In genomic region chr4:63100478-63100877, GRCm38 (mm10) we compare ENCODE assay signal across 43 mouse cellular contexts. TPM values are rescaled to one million over a fixed set of nuclear protein-coding genes. Genes with fewer than 3 reads are reported as not detected.
"Had no signal": no experiment of that assay in that cellular context is flagged by ENCODE, and none has a peak within 500 bp of the region (broad histone marks: within the 10 kb centered on the region; RNA-seq: fewer than 3 reads in every experiment).

No protein-coding gene starts in this region.

- H3K9me3 ChIP-seq: heart, embryonic 10.5 days; heart, embryonic 12.5 days; heart, embryonic 15.5 days; hindbrain, embryonic 10.5 days; hindbrain, embryonic 12.5 days; hindbrain, embryonic 13.5 days; hindbrain, embryonic 15.5 days; kidney, embryonic 15.5 days had no signal

- H3K9ac ChIP-seq: heart, embryonic 12.5 days; heart, embryonic 13.5 days; heart, embryonic 15.5 days; hindbrain, embryonic 12.5 days; hindbrain, embryonic 13.5 days; hindbrain, embryonic 14.5 days; hindbrain, embryonic 15.5 days; kidney, embryonic 15.5 days had no signal

- H3K27ac ChIP-seq: heart, adult 2 months; heart, embryonic 10.5 days; heart, embryonic 13.5 days; heart, embryonic 15.5 days; hindbrain, embryonic 10.5 days; hindbrain, embryonic 12.5 days; hindbrain, embryonic 13.5 days; hindbrain, embryonic 14.5 days; hindbrain, embryonic 15.5 days; hindbrain, postnatal 0 days; kidney, embryonic 15.5 days; kidney, postnatal 0 days; layer of hippocampus, adult 2 months had no signal

- H3K36me3 ChIP-seq: heart, embryonic 15.5 days had no signal

- ATAC-seq: hindbrain, postnatal 0 days; inflammation-experienced regulatory T-cells, adult 6 months had no signal

- H3K4me3 ChIP-seq: heart, adult 2 months; heart, embryonic 10.5 days; heart, embryonic 12.5 days; heart, embryonic 13.5 days; heart, embryonic 15.5 days; hindbrain, embryonic 10.5 days; hindbrain, embryonic 12.5 days; hindbrain, embryonic 13.5 days; hindbrain, embryonic 15.5 days; kidney, embryonic 15.5 days; layer of hippocampus, adult 2 months had no signal

- DNase-seq: heart, adult 2 months; heart, postnatal 10 days; heart, postnatal 14 days; heart, postnatal 36 days; heart, postnatal 4 days; kidney, adult 11 months; kidney, adult 18-20 months; kidney, adult 2 months; kidney, adult 8-10 months; kidney, adult 9 months; kidney, postnatal 10 days; kidney, postnatal 14 days; kidney, postnatal 36 days; kidney, postnatal 4 days; layer of hippocampus, adult 9-11 months; layer of hippocampus, postnatal 36 days had no signal

- H3K27me3 ChIP-seq: heart, embryonic 12.5 days; heart, embryonic 13.5 days; heart, embryonic 15.5 days; hindbrain, embryonic 12.5 days; hindbrain, embryonic 13.5 days; hindbrain, embryonic 15.5 days; kidney, embryonic 15.5 days had no signal

- H3K4me2 ChIP-seq: heart, embryonic 11.5 days; heart, embryonic 12.5 days; heart, embryonic 13.5 days; heart, embryonic 15.5 days; hindbrain, embryonic 12.5 days; hindbrain, embryonic 13.5 days; hindbrain, embryonic 14.5 days; hindbrain, embryonic 15.5 days; kidney, embryonic 15.5 days had no signal

- H3K4me1 ChIP-seq: hindbrain, embryonic 10.5 days; hindbrain, embryonic 12.5 days; hindbrain, embryonic 13.5 days; hindbrain, embryonic 15.5 days; kidney, embryonic 15.5 days had no signal

RNA-seq across cellular contexts. Expression of gene Ambp, which starts 54.1 kb away (rescaled TPM):
- total RNA-seq: heart, adult 2 months; heart, adult 8-10 months; heart, postnatal 10 days; heart, postnatal 14 days; heart, postnatal 25 days; heart, postnatal 36 days; heart, postnatal 4 days; hematopoietic stem cell, adult 5-6 weeks; hindbrain, postnatal 0 days; layer of hippocampus, adult 18-20 months; layer of hippocampus, adult 2 months; layer of hippocampus, adult 8-10 months; layer of hippocampus, postnatal 10 days; layer of hippocampus, postnatal 14 days; layer of hippocampus, postnatal 25 days; layer of hippocampus, postnatal 36 days; left cerebral cortex, adult 18-20 months; left cerebral cortex, adult 8-10 months had no signal
- polyA plus RNA-seq: heart, adult 2 months; heart, embryonic 14.5 days; hindbrain, embryonic 10.5 days; hindbrain, embryonic 11.5 days; hindbrain, embryonic 12.5 days; hindbrain, embryonic 13.5 days; hindbrain, embryonic 14.5 days; hindbrain, postnatal 0 days; inflammation-experienced regulatory T-cells, adult 6 months had no signal
